Comparison of ENCODE assay signal across 8 mouse cellular contexts in genomic region chr4:137890596-137890995, GRCm38 (mm10). TPM values are rescaled to one million over a fixed set of nuclear protein-coding genes. Genes with fewer than 3 reads are reported as not detected.
DNase-seq lines count a peak whose midpoint lies in the region; ATAC-seq and TF ChIP-seq lines count a peak whose summit lies in the region.

No protein-coding gene starts in this region.

- peak; percentile 46 for DNase-seq in kidney, adult 18-20 months
- DNase-seq in MEL (ENCODE audit: low read depth, low spot score), result peak; percentile 21
- DNase-seq in kidney, postnatal 0 days (ENCODE audit: low spot score), result no peak
- DNase-seq in skeletal muscle tissue, adult 2 months (ENCODE audit: low read depth, low spot score), result peak; percentile 80
- no peak for DNase-seq in testis, postnatal 14 days (ENCODE audit: low spot score)
- DNase-seq in ovary, postnatal 10 days (ENCODE audit: low spot score), result no peak

- H3K4me3 ChIP-seq in kidney, embryonic 14.5 days (ENCODE audit: low read length), result no peak overlapping the region
- H3K4me3 ChIP-seq in MEL (ENCODE audit: control insufficient read depth in 1 of 2, insufficient read depth in 1 of 2, low read depth in 2 of 2, low read length in 2 of 2), result no peak overlapping the region
- H3K4me3 ChIP-seq in forebrain, embryonic 12.5 days (replicated peaks), result no peak overlapping the region
- H3K4me3 ChIP-seq in kidney, postnatal 0 days (replicated peaks; ENCODE audit: low read depth, low read length), result no peak overlapping the region

- no peaks in the 10 kb centered on the region for H3K9me3 ChIP-seq in kidney, embryonic 14.5 days (ENCODE audit: control insufficient read depth, low read length)
- no peaks in the 10 kb centered on the region for H3K9me3 ChIP-seq in MEL (replicated peaks; ENCODE audit: insufficient read depth, low read length)
- H3K9me3 ChIP-seq in forebrain, embryonic 12.5 days, result no peaks in the 10 kb centered on the region
- H3K9me3 ChIP-seq in kidney, postnatal 0 days (replicated peaks; ENCODE audit: low read length), result no peaks in the 10 kb centered on the region

- no peaks in the 10 kb centered on the region for H3K36me3 ChIP-seq in kidney, embryonic 14.5 days (ENCODE audit: control insufficient read depth, insufficient read depth, low read length)
- no peaks in the 10 kb centered on the region for H3K36me3 ChIP-seq in MEL (ENCODE audit: control insufficient read depth in 1 of 2, insufficient read depth in 2 of 2, low read length in 2 of 2)
- H3K36me3 ChIP-seq in forebrain, embryonic 12.5 days (replicated peaks), result no peaks in the 10 kb centered on the region
- no peaks in the 10 kb centered on the region for H3K36me3 ChIP-seq in kidney, postnatal 0 days (ENCODE audit: insufficient read depth, low read length)

- no peaks in the 10 kb centered on the region for H3K79me2 ChIP-seq in MEL (ENCODE audit: control insufficient read depth, insufficient read depth, low read length, poor library complexity)

- no peak; the same call in 1 of the 2 replicates for TF ChIP-seq RAD21 in MEL (IDR thresholded peaks at IDR 0.05; ENCODE audit: low read depth, low read length)

- H3K27me3 ChIP-seq in kidney, embryonic 14.5 days (ENCODE audit: control insufficient read depth, insufficient read depth, low read length), result no peaks in the 10 kb centered on the region
- H3K27me3 ChIP-seq in MEL (ENCODE audit: control insufficient read depth in 1 of 2, insufficient read depth in 2 of 2, low read length in 2 of 2), result no peaks in the 10 kb centered on the region
- H3K27me3 ChIP-seq in forebrain, embryonic 12.5 days, result peaks cover 7% of the 10 kb centered on the region
- no peaks in the 10 kb centered on the region for H3K27me3 ChIP-seq in kidney, postnatal 0 days (ENCODE audit: insufficient read depth, low read length)

- peaks cover 21% of the 10 kb centered on the region for H3K4me1 ChIP-seq in kidney, embryonic 14.5 days (ENCODE audit: control insufficient read depth, insufficient read depth, low read length)
- H3K4me1 ChIP-seq in MEL (ENCODE audit: control insufficient read depth in 1 of 2, insufficient read depth in 2 of 2, low read length in 2 of 2), result no peaks in the 10 kb centered on the region
- H3K4me1 ChIP-seq in forebrain, embryonic 12.5 days, result peaks cover 39% of the 10 kb centered on the region
- H3K4me1 ChIP-seq in kidney, postnatal 0 days (replicated peaks; ENCODE audit: insufficient read depth, low read length), result peaks cover 9% of the 10 kb centered on the region

- no peak for ATAC-seq in kidney, embryonic 14.5 days (ENCODE audit: low FRiP score, low TSS enrichment)
- ATAC-seq in forebrain, embryonic 12.5 days (ENCODE audit: low FRiP score), result no peak
- no peak for ATAC-seq in kidney, postnatal 0 days (replicated peaks; ENCODE audit: low FRiP score, low read depth)

- H3K9ac ChIP-seq in kidney, embryonic 14.5 days (ENCODE audit: low read depth, low read length), result no peak overlapping the region
- no peak overlapping the region for H3K9ac ChIP-seq in MEL (ENCODE audit: control insufficient read depth, low read depth, low read length, poor library complexity, severe bottlenecking)
- no peak overlapping the region for H3K9ac ChIP-seq in forebrain, embryonic 12.5 days
- no peak overlapping the region for H3K9ac ChIP-seq in kidney, postnatal 0 days (ENCODE audit: low read depth, low read length)

- TF ChIP-seq CTCF in MEL (IDR thresholded peaks at IDR 0.05 in 2 of 3, conservative IDR thresholded peaks at IDR 0.05 in 1 of 3; ENCODE audit: control insufficient read depth in 1 of 3, insufficient read depth in 1 of 3, low read depth in 2 of 3, low read length in 3 of 3, poor library complexity in 1 of 3, severe bottlenecking in 1 of 3), result peak in 2 of 3 experiments; percentile 29 to 30; a peak in 3 of 6 replicates
- peak; percentile 61 for TF ChIP-seq CTCF in kidney, postnatal 0 days (IDR thresholded peaks at IDR 0.05; ENCODE audit: low read depth)

- no peak for TF ChIP-seq EP300 in MEL (IDR thresholded peaks at IDR 0.05; ENCODE audit: low read depth in 1 of 2, low read length in 2 of 2)

- WGBS in kidney, embryonic 14.5 days, result 64% methylated on average over 4 of the region's 4 CpGs
- WGBS in forebrain, embryonic 12.5 days, result 82% methylated on average over 4 of the region's 4 CpGs
- 72% methylated on average over 4 of the region's 4 CpGs for WGBS in kidney, postnatal 0 days

- H3K27ac ChIP-seq in kidney, embryonic 14.5 days (ENCODE audit: low read depth, low read length), result no peak overlapping the region
- H3K27ac ChIP-seq in MEL (ENCODE audit: control insufficient read depth, low read depth, low read length), result no peak overlapping the region
- peak overlapping the region; percentile 78; the same call in 1 of the 2 replicates for H3K27ac ChIP-seq in forebrain, embryonic 12.5 days
- no peak overlapping the region for H3K27ac ChIP-seq in kidney, postnatal 0 days

- no peak for TF ChIP-seq POLR2A in MEL (IDR thresholded peaks at IDR 0.05; ENCODE audit: control insufficient read depth in 1 of 2, insufficient read depth in 1 of 2, low read depth in 1 of 2, low read length in 2 of 2, poor library complexity in 1 of 2)

- H3K4me2 ChIP-seq in kidney, embryonic 14.5 days (replicated peaks; ENCODE audit: low read depth, low read length), result no peak overlapping the region
- no peak overlapping the region for H3K4me2 ChIP-seq in forebrain, embryonic 12.5 days
- H3K4me2 ChIP-seq in kidney, postnatal 0 days (ENCODE audit: low read length), result no peak overlapping the region

TF ChIP-seq in MEL, 35 proteins besides CTCF, POLR2A, EP300 and RAD21:
- TF ChIP-seq SMC3 (IDR thresholded peaks at IDR 0.05; ENCODE audit: low read depth, low read length) (peak; percentile 26; the same call in 1 of the 2 replicates), MEF2A (IDR thresholded peaks at IDR 0.05; ENCODE audit: extremely low read depth, insufficient replicate concordance, low read depth, low read length, poor library complexity, severe bottlenecking) (no peak)

RNA-seq across cellular contexts. Expression of gene Ece1, which starts 28.6 kb away (rescaled TPM):
- polyA plus RNA-seq in kidney, embryonic 14.5 days (2014; fragmentation: Nextera tagmentation; extraction: Ambion mirVana), result 35.0 and 69.0 TPM in 2 replicates
- 20.5 and 43.8 TPM in 2 replicates for total RNA-seq in MEL (2012; rRNA removed)
- polyA plus RNA-seq in MEL (2012; ENCODE audit: insufficient read depth in 1 of 2, insufficient read length in 2 of 2, low read depth in 1 of 2, low replicate concordance in 2 of 2, missing spikeins in 1 of 2), result 10 to 100 TPM in 1 of 2 experiments, not detected in 1; 25.3 TPM
- 18.3 and 23.4 TPM in 2 replicates for polyA plus RNA-seq in forebrain, embryonic 12.5 days (2016; fragmentation: Nextera tagmentation; extraction: Ambion mirVana)
- 36.1 and 40.8 TPM in 2 replicates for polyA plus RNA-seq in kidney, postnatal 0 days (2015; fragmentation: Nextera tagmentation; extraction: Ambion mirVana)

Comparison
In these comparisons a context has a peak if more than half of its experiments do, and no peak if none do; other contexts are left out.
1. DNase-seq: peak in kidney, adult 18-20 months (single experiment), MEL (single experiment) and skeletal muscle tissue, adult 2 months (single experiment); none in kidney, postnatal 0 days (single experiment), testis, postnatal 14 days (single experiment) and ovary, postnatal 10 days (single experiment).